Mouse (Mus musculus) ES-E14 (cell line): ENCODE measurements around the gene Serbp1. TPM values are rescaled to one million over a fixed set of nuclear protein-coding genes. Genes with fewer than 3 reads are reported as not detected.
A peak's percentile ranks its signal among the peaks of the same experiment; 100 is the strongest.

Source experiments
- DNase-seq: peaks from one replicate; pipeline ENCODE4 v3.0.0-alpha.2; 2013; ENCODE audit warnings: low read depth, low spot score
- H3K27ac ChIP-seq: 2 replicates; pipeline ENCODE4 v1.5.1; 2012; ENCODE audit warnings: low read depth, mild to moderate bottlenecking, low read length, moderate library complexity, mixed read lengths; ENCODE audit not compliant: poor library complexity, insufficient read depth, severe bottlenecking
- H3K36me3 ChIP-seq: 2 replicates; pipeline ENCODE4 v1.6.1; 2012; ENCODE audit warnings: mild to moderate bottlenecking, low read length, moderate library complexity, mixed read lengths; ENCODE audit not compliant: control insufficient read depth, poor library complexity, insufficient read depth, severe bottlenecking
- H3K4me1 ChIP-seq, 2 experiments: fragments of 150-350 bp in 1 of 2; sonication (generic) in 1 of 2; 2 replicates each; pipeline ENCODE4 v1.6.1; 2012; ENCODE audit warnings: low read length in 2 of 2, mild to moderate bottlenecking in 1 of 2, mixed read lengths in 1 of 2; ENCODE audit not compliant: control insufficient read depth in 2 of 2, insufficient read depth in 2 of 2, poor library complexity in 1 of 2
- H3K4me3 ChIP-seq, 2 experiments: fragments of 150-350 bp in 1 of 2; sonication (generic) in 1 of 2; 2 replicates each; pipeline ENCODE4 v1.5.1; 2012; ENCODE audit warnings: low read length in 2 of 2, low read depth in 1 of 2, mild to moderate bottlenecking in 1 of 2, mixed read lengths in 1 of 2; ENCODE audit not compliant: insufficient read depth in 1 of 2, poor library complexity in 1 of 2, severe bottlenecking in 1 of 2
- H3K9ac ChIP-seq: 2 replicates; pipeline ENCODE4 v1.6.1; 2012; ENCODE audit warnings: low read depth, mild to moderate bottlenecking, low read length, mixed read lengths; ENCODE audit not compliant: poor library complexity, insufficient read depth, severe bottlenecking
- H3K9me3 ChIP-seq: fragments of 150-350 bp; sonication (generic); 2 replicates; pipeline ENCODE4 v1.6.1; 2012; ENCODE audit warnings: low read depth, mild to moderate bottlenecking, low read length; ENCODE audit not compliant: control insufficient read depth, insufficient read depth
- CHD2 ChIP-seq: IDR thresholded peaks from 2 replicates; pipeline ENCODE4 v1.6.1; 2014; ENCODE audit warnings: mild to moderate bottlenecking, low read depth, low read length, inconsistent platforms
- HCFC1 ChIP-seq: IDR thresholded peaks from 2 replicates; pipeline ENCODE4 v1.6.1; 2012; ENCODE audit warnings: low read length, inconsistent platforms, borderline replicate concordance; ENCODE audit not compliant: insufficient read depth
- MAFK ChIP-seq: IDR thresholded peaks from 2 replicates; pipeline ENCODE4 v1.6.1; 2014; ENCODE audit warnings: mild to moderate bottlenecking, low read depth, low read length, inconsistent platforms; ENCODE audit not compliant: insufficient read depth
- ZC3H11A ChIP-seq: IDR thresholded peaks from 2 replicates; pipeline ENCODE4 v1.6.1; 2012; ENCODE audit warnings: low read depth, mild to moderate bottlenecking, inconsistent platforms, low read length, borderline replicate concordance
- ZNF384 ChIP-seq: IDR thresholded peaks from 2 replicates; pipeline ENCODE4 v1.6.1; 2012; ENCODE audit warnings: low read depth, low read length, inconsistent platforms
- in situ Hi-C, 2 experiments: fragments of 600-800 bp; cut with MboI; formaldehyde crosslinking; loops; one replicate each; pipeline ENCODE4 v1.15.1; 2025; ENCODE audit warnings: low sequenced_read_pairs in 2 of 2, inconsistent platforms in 1 of 2; ENCODE audit not compliant: unreplicated experiment in 2 of 2
- total RNA-seq: library from RNA; depleted of rRNA; stranded (reverse); fragments of 300-350 nt; gene quantifications from 2 replicates; pipeline ENCODE4 v1.2.3, GENCODE M21; 2012

The Serbp1 gene
- total RNA-seq, 1 experiment, result 1,032 TPM

- in situ Hi-C loops, result no loop called here
- 0 out of 2 replicates have a peak overlapping the region, but pooled peaks have one; percentile 62 for H3K9ac ChIP-seq
- DNase-seq, result no peak
- H3K9me3 ChIP-seq, result no peaks in the 10 kb centered on the region
- peaks cover 7 to 13% of the 10 kb centered on the region in 2 experiments for H3K4me1 ChIP-seq
- H3K36me3 ChIP-seq, result no peaks in the 10 kb centered on the region; the same call in 1 of the 2 replicates
- no peak for TF ChIP-seq CHD2
- TF ChIP-seq ZNF384, result no peak
- no peak for TF ChIP-seq ZC3H11A
- no peak for TF ChIP-seq MAFK
- TF ChIP-seq HCFC1, result no peak
- H3K4me3 ChIP-seq, result peak overlapping the region; percentile 31 to 54
- peak overlapping the region; percentile 35; the same call in 1 of the 2 replicates for H3K27ac ChIP-seq
Observed at GRCm38 (mm10) chr6:67220731-67221130, 17.2 kb upstream of the Serbp1 start.

- Histone ChIP-seq H3K9me3 (no peaks in the 10 kb centered on the region), H3K9ac (no peak overlapping the region), H3K27ac (no peak overlapping the region), H3K4me1 (peaks cover 12 to 14% of the 10 kb centered on the region in 2 experiments), H3K36me3 (no peaks in the 10 kb centered on the region; the same call in 1 of the 2 replicates), H3K4me3 (no peak overlapping the region)
- TF ChIP-seq MAFK (no peak), HCFC1 (no peak), ZC3H11A (no peak), CHD2 (no peak), ZNF384 (no peak)
- DNase-seq, result no peak
- in situ Hi-C loops, result no loop called here
Observed at GRCm38 (mm10) chr6:67223082-67223481, 14.9 kb upstream of the Serbp1 start.

- no peak for TF ChIP-seq MAFK
- TF ChIP-seq ZC3H11A, result no peak
- TF ChIP-seq CHD2, result no peak
- TF ChIP-seq ZNF384, result no peak
- TF ChIP-seq HCFC1, result no peak
- in situ Hi-C loops, result no loop called here
- peaks cover 14 to 18% of the 10 kb centered on the region in 2 experiments for H3K4me1 ChIP-seq
- no peak for DNase-seq
- no peaks in the 10 kb centered on the region; the same call in 1 of the 2 replicates for H3K36me3 ChIP-seq
- H3K4me3 ChIP-seq, result no peak overlapping the region
- no peak overlapping the region for H3K27ac ChIP-seq
- no peaks in the 10 kb centered on the region for H3K9me3 ChIP-seq
- H3K9ac ChIP-seq, result no peak overlapping the region
Observed at GRCm38 (mm10) chr6:67223499-67223898, 14.5 kb upstream of the Serbp1 start.

GRCm38 (mm10) chr6:67226286-67226685, 11.7 kb upstream of the Serbp1 start:
- TF ChIP-seq ZC3H11A, result no peak
- no peak for TF ChIP-seq HCFC1
- in situ Hi-C loops, result no loop called here
- no peak overlapping the region; the same call in 1 of the 2 replicates for H3K27ac ChIP-seq
- no peak overlapping the region for H3K9ac ChIP-seq
- no peaks in the 10 kb centered on the region for H3K9me3 ChIP-seq
- DNase-seq, result no peak
- H3K36me3 ChIP-seq, result no peaks in the 10 kb centered on the region; the same call in 1 of the 2 replicates
- H3K4me3 ChIP-seq, result no peak overlapping the region
- peaks cover 20 to 22% of the 10 kb centered on the region in 2 experiments for H3K4me1 ChIP-seq
